Mouse (Mus musculus): ENCODE data around the gene Cdr2l. TPM values are rescaled to one million over a fixed set of nuclear protein-coding genes. Genes with fewer than 3 reads are reported as not detected.

The Cdr2l gene
- total and polyA plus RNA-seq, 2 experiments from 2014 or later, result 18.8 to 70.8 TPM

DNA sequence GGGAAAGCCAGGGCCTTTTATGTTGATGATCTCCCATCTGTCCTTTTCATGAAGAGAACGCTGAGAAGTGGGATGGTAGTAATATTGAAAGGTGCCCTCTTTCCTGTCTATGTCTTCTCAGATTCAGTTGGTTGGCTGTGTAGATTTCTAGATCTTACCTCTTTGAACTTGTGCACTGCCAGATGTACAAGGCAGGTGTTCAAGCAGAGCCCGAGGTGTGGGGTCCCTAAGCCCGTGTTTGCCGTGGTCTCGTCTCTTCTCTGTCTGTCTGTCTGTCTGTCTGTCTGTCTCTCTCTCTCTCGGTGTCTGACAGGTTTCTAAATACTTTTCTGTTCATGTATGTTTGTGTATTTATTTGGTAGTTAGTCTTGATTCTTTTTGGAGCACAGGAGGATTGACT, 44.0 kb downstream of the Cdr2l start:
- ATAC-seq (no peak), DNase-seq (ENCODE audit: low spot score) (no peak)
- no peak overlapping the region for H3K9ac ChIP-seq (replicated peaks; ENCODE audit: low read length)
- H3K27ac ChIP-seq, result no peak overlapping the region
- no peaks in the 10 kb centered on the region for H3K27me3 ChIP-seq (ENCODE audit: insufficient read depth, low read length)
- no peak for TF ChIP-seq CTCF (IDR thresholded peaks at IDR 0.05; ENCODE audit: low read depth)
- H3K4me2 ChIP-seq (ENCODE audit: low read depth, low read length), result no peak overlapping the region
- no peaks in the 10 kb centered on the region for H3K9me3 ChIP-seq (ENCODE audit: low read length)
- whole genome bisulfite sequencing, result 94% methylated on average over 6 of the region's 6 CpGs
- peaks cover 6% of the 10 kb centered on the region for H3K4me1 ChIP-seq (ENCODE audit: insufficient read depth, low read length)
- H3K36me3 ChIP-seq (ENCODE audit: insufficient read depth, low read length), result peaks cover 33% of the 10 kb centered on the region
- no peak overlapping the region for H3K4me3 ChIP-seq (ENCODE audit: low read length)

- H3K9me3 ChIP-seq (ENCODE audit: low read length), result no peaks in the 10 kb centered on the region
- no peak overlapping the region; the same call in 1 of the 2 replicates for H3K4me3 ChIP-seq (ENCODE audit: low read length)
- WGBS, result 29% methylated on average over 20 of the region's 20 CpGs
- no peaks in the 10 kb centered on the region for H3K27me3 ChIP-seq (ENCODE audit: insufficient read depth, low read length)
- peak; percentile 90 for TF ChIP-seq CTCF (IDR thresholded peaks at IDR 0.05; ENCODE audit: low read depth)
- peak overlapping the region; percentile 28 for H3K27ac ChIP-seq
- H3K36me3 ChIP-seq (ENCODE audit: insufficient read depth, low read length), result peaks cover 53% of the 10 kb centered on the region
- H3K4me2 ChIP-seq (ENCODE audit: low read depth, low read length), result peak overlapping the region; percentile 32
- DNase-seq (ENCODE audit: low spot score) (peak; percentile 92), ATAC-seq (peak; percentile 82)
- H3K9ac ChIP-seq (replicated peaks; ENCODE audit: low read length), result no peak overlapping the region; the same call in 1 of the 2 replicates
- H3K4me1 ChIP-seq (ENCODE audit: insufficient read depth, low read length), result no peaks in the 10 kb centered on the region
These were observed 46.0 kb downstream of the Cdr2l start for GRCm38 (mm10) chr11:115427482-115428331.

DNA sequence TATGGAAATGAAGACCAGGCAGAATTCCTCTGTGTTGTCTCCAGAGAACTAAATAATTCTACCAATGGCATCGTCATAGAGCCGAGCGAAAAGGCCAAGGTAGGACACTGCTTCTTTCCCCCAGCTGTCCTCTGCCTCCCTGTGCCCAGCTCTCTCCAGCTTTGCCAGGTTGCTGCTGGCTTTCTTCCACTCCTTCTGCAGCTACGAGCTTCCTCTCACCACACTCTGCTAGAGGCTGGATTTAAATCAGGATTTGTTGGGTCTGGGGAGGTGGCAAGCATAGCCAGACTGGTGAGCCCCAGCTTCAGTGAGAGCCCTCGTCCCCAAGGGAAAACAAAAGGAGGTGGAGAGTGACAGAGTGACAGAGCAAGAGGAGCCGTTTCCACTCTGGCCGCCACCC, 47.6 kb downstream of the Cdr2l start:
- peaks cover 53% of the 10 kb centered on the region for H3K36me3 ChIP-seq (ENCODE audit: insufficient read depth, low read length)

GRCm38 (mm10) chr11:115430561-115430960, 48.8 kb downstream of the Cdr2l start:
- H3K27ac ChIP-seq, result no peak overlapping the region
- H3K9me3 ChIP-seq (ENCODE audit: low read length), result no peaks in the 10 kb centered on the region
- DNase-seq (ENCODE audit: low spot score) (no peak), ATAC-seq (no peak)
- no peak for TF ChIP-seq CTCF (IDR thresholded peaks at IDR 0.05; ENCODE audit: low read depth)
- H3K27me3 ChIP-seq (ENCODE audit: insufficient read depth, low read length), result no peaks in the 10 kb centered on the region
- peaks cover 47% of the 10 kb centered on the region for H3K36me3 ChIP-seq (ENCODE audit: insufficient read depth, low read length)
- WGBS, result 95% methylated on average over 6 of the region's 6 CpGs
- H3K9ac ChIP-seq (replicated peaks; ENCODE audit: low read length), result no peak overlapping the region
- no peak overlapping the region for H3K4me2 ChIP-seq (ENCODE audit: low read depth, low read length)
- peaks cover 2% of the 10 kb centered on the region; the same call in 1 of the 2 replicates for H3K4me1 ChIP-seq (ENCODE audit: insufficient read depth, low read length)
- H3K4me3 ChIP-seq (ENCODE audit: low read length), result no peak overlapping the region

More for the DNA sequence above, 47.6 kb downstream of the Cdr2l start:
- H3K27ac ChIP-seq, result no peak overlapping the region
- H3K4me1 ChIP-seq (ENCODE audit: insufficient read depth, low read length), result no peaks in the 10 kb centered on the region
- no peak overlapping the region for H3K4me3 ChIP-seq (ENCODE audit: low read length)
- H3K9ac ChIP-seq (replicated peaks; ENCODE audit: low read length), result no peak overlapping the region
- ATAC-seq (no peak), DNase-seq (ENCODE audit: low spot score) (no peak)
- no peak overlapping the region for H3K4me2 ChIP-seq (ENCODE audit: low read depth, low read length)
- TF ChIP-seq CTCF (IDR thresholded peaks at IDR 0.05; ENCODE audit: low read depth), result no peak
- H3K27me3 ChIP-seq (ENCODE audit: insufficient read depth, low read length), result no peaks in the 10 kb centered on the region
- H3K9me3 ChIP-seq (ENCODE audit: low read length), result no peaks in the 10 kb centered on the region
- 77% methylated on average over 7 of the region's 7 CpGs for WGBS

GRCm38 (mm10) chr11:115432814-115433213, 51.1 kb downstream of the Cdr2l start:
- no peak for TF ChIP-seq CTCF (IDR thresholded peaks at IDR 0.05; ENCODE audit: low read depth)
- no peaks in the 10 kb centered on the region for H3K9me3 ChIP-seq (ENCODE audit: low read length)
- ATAC-seq (no peak), DNase-seq (ENCODE audit: low spot score) (no peak)
- H3K4me3 ChIP-seq (ENCODE audit: low read length), result no peak overlapping the region
- peaks cover 36% of the 10 kb centered on the region for H3K36me3 ChIP-seq (ENCODE audit: insufficient read depth, low read length)
- no peak overlapping the region for H3K9ac ChIP-seq (replicated peaks; ENCODE audit: low read length)
- peaks cover 10% of the 10 kb centered on the region for H3K4me1 ChIP-seq (ENCODE audit: insufficient read depth, low read length)
- H3K27me3 ChIP-seq (ENCODE audit: insufficient read depth, low read length), result no peaks in the 10 kb centered on the region
- H3K27ac ChIP-seq, result no peak overlapping the region
- no peak overlapping the region for H3K4me2 ChIP-seq (ENCODE audit: low read depth, low read length)
- 85% methylated on average over 4 of the region's 4 CpGs for WGBS

DNA sequence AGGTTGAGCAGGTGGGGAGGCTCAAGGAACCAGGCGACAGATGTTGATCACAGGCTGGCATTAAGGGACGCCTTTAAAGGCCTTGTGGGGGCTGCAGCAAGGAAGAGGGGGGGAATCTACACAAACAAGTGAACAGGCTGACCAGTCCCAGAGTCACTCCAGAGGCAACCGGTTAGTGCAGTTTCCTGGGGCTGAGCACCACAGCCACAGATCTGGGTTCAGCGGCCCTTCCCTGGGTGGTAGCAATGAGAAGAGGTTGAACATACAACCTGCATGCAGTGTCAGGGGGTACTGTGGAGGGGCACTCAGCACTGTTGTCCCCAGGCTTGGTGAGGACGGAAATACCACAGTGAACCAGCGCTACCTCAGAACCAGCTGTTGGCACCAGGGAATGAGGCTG, 51.6 kb downstream of the Cdr2l start:
- Histone ChIP-seq H3K9ac (replicated peaks; ENCODE audit: low read length) (no peak overlapping the region), H3K4me1 (ENCODE audit: insufficient read depth, low read length) (peaks cover 10% of the 10 kb centered on the region), H3K4me2 (ENCODE audit: low read depth, low read length) (no peak overlapping the region), H3K9me3 (ENCODE audit: low read length) (no peaks in the 10 kb centered on the region), H3K36me3 (ENCODE audit: insufficient read depth, low read length) (peaks cover 36% of the 10 kb centered on the region), H3K27me3 (ENCODE audit: insufficient read depth, low read length) (no peaks in the 10 kb centered on the region), H3K27ac (no peak overlapping the region), H3K4me3 (ENCODE audit: low read length) (no peak overlapping the region)
- WGBS, result 85% methylated on average over 6 of the region's 6 CpGs
- TF ChIP-seq CTCF (IDR thresholded peaks at IDR 0.05; ENCODE audit: low read depth), result no peak
- no peak for ATAC-seq
- no peak for DNase-seq (ENCODE audit: low spot score)
